Mouse (Mus musculus) T-helper 1 cell (primary cell): ENCODE results near the gene Maml2.

Source experiments
- in situ Hi-C: fragments of 300-600 bp; cut with MboI, MseI; formaldehyde crosslinking; loops from one replicate; pipeline ENCODE4 v1.15.1; 2025; ENCODE audit warnings: high pct_unique_total_duplicates

Gene Maml2

GRCm38 (mm10) chr9:13652389-13652877, 354.7 kb downstream of the Maml2 start:
- in situ Hi-C loops, result loop anchor here (5.0 to 10.0 kb wide), 2 partner anchors 118 to 330 kb away; no protein-coding TSS in a partner anchor

DNA sequence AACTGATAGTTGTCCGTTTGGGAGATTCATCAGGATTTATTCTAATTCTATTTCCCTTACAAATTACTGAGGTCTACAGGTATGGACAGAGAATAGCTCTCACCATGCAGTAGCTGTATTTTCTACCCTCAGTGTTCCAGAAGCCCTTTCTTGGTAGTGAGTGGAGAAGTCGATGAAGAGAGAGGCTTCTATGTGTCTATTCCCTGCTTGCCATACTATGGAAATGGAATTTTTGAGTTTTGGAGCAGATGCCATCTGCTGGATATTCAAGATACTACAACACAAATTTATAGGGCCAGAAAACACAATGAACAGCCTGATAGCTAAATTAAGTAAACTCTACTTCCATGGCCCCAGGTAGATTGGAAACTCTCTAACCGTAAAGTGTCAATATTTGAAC, 355.2 kb downstream of the Maml2 start:
- in situ Hi-C loops, result loop anchor here (5.0 to 10.0 kb wide), 2 partner anchors 118 to 331 kb away; no protein-coding TSS in a partner anchor

DNA sequence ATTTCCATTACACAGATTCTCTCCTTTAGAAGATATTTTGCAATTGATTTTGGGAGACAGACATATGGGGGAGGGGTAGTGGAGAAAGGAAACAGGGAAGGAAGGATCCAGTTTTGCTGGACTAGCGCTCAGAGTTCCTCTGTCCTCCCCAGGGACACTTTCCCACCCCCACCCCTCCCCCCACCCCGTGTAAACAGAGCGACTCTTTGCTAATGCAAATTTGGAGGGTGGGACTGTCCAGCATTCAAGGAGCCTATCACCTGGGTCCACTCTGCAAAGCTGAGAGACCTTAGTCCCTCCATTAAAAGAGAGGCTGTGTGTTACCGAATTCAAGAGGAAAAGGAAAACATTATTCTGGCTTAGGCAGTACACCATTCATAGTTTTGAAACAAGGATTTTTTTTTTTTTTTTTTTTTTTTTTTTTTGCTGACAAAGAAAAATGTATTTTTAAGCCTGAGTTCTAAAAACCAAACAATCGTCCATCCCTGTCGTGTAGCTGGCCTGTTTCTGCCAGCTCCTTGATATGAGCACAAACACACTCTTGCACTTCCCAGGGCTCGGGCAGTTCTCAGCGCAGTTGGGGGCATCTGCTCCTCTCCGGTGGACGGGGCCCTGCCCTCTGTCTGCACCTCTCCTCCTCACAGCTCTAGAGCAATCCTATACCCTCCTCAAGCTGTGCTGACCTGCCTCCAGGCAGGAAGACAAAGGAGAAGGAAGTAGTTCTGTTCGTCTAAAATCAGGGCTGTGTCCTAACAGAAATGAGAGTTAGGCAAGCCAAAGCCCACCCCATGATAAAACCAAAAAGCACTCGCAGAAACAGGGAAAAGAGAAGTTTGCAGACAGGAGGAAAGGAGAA, 364.2 kb downstream of the Maml2 start:
- in situ Hi-C loops, result loop anchor here (5.0 kb wide), 1 partner anchor 365 kb away; the partner anchor contains the start of gene Maml2

DNA sequence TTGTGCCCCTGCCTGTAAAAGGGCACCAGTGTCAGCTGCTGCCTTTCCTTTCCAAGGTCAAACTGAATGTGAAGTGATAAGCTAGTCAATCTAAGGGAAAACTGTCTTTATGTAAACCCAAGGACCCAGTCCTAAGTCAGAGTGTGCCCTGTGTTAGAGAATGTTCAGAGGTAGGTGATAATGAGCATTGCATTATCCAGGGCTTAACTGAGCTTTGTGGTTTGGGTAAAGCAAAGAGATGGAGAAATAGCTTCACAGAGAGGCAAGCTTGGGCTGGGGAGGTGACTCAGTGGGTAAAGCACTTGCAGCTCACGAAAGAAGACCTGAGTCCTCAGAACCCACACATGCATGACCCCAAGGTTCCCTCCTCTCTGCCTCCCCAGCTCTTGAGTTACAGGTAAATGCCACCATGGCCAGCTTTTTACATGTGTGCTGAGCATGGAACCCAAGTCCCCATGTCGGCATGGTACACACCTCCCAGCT, 367.8 kb downstream of the Maml2 start:
- in situ Hi-C loops, result no loop called here

DNA sequence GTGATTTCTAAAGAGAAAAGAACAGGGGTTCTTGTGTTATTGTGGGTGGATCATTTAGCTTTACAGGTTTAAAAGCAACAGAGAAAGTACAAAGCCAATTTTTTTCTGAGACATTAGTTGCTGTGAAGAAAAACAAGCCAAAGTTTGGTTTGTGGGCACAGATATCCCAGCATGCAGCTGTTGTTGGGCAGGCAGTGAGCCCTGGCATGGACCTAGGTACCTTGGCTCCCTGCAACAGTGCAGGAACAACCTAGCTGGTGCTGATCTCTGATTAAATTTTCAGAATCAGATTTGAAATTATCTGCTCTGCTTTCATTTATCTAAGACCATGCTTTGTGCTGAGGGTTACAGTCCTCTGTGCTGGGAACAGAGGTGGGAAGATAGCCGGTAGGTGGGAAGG, 370.2 kb downstream of the Maml2 start:
- in situ Hi-C loops, result no loop called here

DNA sequence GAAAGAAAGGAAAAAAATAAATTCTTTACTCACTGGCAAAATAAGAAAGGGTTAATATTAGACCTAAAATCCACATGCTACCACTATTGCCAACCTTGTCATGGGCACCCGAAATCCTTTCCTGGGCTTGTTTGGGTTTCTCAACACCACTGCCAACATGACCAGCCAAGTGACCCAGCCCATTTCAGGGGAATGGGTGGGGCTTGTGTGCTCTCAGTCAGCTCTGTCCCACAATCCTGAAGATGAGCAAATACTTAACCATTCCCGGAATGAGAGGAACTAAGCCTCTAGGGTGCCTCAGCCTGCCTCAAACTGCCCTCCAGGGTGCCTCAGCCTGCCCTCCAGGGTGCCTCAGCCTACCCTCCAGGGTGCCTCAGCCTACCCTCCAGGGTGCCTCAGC, 371.0 kb downstream of the Maml2 start:
- in situ Hi-C loops, result no loop called here

DNA sequence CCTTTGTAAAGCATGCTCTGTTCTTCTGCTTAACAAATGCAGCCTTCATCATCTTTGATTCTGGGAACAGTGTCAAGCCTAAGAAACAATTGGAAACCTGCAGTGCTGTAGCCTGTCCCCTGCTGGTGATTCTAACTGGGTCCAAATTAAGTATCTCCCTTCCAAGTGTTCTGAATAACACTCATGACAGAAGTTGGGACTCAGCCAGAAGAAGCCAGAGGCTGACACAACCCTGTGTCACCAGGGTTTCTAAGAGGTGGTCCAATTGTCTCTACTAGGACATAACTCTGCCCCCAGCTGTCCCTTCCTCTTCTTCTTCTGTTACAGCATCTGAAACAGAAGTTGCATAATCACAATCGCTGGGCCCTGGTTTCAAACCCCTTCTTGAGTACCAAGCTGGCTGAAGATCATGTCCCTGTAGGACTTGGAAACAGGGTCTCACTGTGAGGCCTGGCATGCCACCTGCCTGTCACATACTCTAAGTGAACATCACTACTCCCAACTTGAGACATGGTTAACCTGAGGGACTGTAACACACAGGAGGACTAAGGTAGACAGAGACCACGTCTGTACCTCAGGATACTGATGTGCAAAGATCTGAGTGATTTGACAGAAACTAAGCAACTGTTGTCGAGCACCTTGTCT, 373.5 kb downstream of the Maml2 start:
- in situ Hi-C loops, result no loop called here

DNA sequence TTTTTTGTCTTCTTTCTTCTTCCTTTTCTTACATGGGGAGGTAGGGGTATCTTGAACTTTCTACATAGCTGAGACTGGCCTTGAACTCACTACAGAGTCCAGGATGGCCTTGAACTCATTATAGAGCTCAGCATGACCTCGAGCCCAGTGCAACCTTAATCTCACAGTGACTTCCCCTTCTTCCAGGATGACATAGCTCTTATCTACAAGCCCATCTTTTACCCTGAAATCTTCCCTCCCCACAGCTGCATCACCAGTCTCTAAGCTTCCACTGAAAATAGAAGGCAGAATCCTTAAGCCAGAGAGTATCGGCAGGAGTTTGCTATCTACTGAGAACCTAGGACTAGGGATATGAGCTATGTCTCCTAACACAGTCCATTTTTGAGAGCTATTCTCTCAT, 375.5 kb downstream of the Maml2 start:
- in situ Hi-C loops, result no loop called here

GRCm38 (mm10) chr9:13678026-13678425, 380.3 kb downstream of the Maml2 start:
- in situ Hi-C loops, result no loop called here

- in situ Hi-C loops, result no loop called here
These were observed 381.9 kb downstream of the Maml2 start for GRCm38 (mm10) chr9:13679696-13680095.

- in situ Hi-C loops, result no loop called here
These were observed 383.4 kb downstream of the Maml2 start for GRCm38 (mm10) chr9:13681147-13681546.

- in situ Hi-C loops, result no loop called here
These were observed 383.9 kb downstream of the Maml2 start for GRCm38 (mm10) chr9:13681581-13682038.

GRCm38 (mm10) chr9:13684327-13684934, 386.7 kb downstream of the Maml2 start:
- in situ Hi-C loops, result no loop called here

DNA sequence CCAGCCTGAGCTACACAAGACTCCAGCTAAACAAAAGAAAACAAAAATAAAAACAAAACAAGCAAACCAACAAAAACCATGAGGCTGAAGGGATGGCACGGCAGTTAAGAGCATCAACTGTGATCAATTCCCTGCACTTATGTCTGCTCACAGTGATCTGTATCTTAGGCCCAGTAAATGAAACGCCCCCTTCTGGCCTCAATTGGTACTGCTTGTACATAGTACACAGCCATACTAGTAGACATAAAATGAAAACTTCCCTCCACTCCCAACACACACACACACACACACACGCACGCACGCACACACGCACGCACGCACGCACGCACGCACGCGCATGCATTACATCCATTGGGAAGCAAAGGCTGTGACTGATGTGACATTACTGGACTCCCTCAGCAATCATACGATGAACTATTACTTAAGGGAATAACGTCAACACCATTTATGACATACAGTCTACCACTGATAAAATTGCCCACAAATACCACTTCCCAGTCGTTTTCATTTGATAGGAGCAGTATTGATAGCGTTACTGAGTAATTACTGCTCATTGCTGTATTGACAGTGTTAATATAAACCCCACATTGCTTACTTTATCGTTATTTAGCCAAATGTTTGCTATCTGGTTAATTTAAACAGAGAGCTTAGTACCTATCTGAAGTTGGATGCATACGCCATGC, 389.4 kb downstream of the Maml2 start:
- in situ Hi-C loops, result no loop called here

DNA sequence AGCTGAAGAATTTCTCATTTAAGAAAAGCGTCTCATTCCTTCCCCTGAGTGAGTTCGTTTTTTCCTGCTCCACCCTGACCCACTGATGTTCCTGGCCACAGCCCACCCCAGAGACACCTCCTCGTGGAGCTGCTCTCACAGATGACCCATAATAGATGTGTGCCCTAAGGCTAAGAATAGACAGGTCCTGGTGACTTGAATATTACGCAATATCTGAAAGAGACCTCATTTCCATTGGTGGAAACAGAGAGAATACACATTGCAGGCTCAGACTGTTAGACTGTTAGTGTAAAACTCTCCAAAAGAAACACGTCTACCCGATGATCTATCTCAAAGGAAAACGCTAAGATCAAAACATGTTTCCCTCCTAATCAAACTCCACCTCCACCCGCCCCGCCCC, 391.2 kb downstream of the Maml2 start:
- in situ Hi-C loops, result no loop called here

- in situ Hi-C loops, result loop anchor here (10.0 kb wide), 1 partner anchor 366 kb away; no protein-coding TSS in a partner anchor
These were observed 392.6 kb downstream of the Maml2 start for GRCm38 (mm10) chr9:13690321-13690720.

- in situ Hi-C loops, result loop anchor here (10.0 kb wide), 1 partner anchor 369 kb away; no protein-coding TSS in a partner anchor
These were observed 396.0 kb downstream of the Maml2 start for GRCm38 (mm10) chr9:13693693-13694284.

DNA sequence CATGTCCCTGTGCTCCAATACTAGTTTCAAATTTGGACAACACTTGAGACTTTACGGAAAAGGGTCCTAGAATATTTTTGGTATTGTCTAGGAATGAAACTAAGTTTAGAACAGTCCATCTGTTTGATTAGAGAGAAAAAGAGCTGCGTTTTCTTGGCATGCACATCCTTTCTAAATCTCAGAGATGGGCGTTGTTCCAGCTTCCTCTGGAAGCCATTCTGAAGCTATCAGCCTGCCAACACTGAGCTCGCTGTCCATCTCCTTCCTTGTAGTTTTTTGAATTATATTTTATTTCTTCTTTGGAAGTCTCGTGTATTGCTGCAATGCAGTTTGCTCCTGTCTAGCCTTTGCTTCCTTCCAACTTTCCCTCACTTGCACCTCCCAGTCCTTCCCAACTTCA, 396.5 kb downstream of the Maml2 start:
- in situ Hi-C loops, result loop anchor here (10.0 kb wide), 1 partner anchor 369 kb away; no protein-coding TSS in a partner anchor

DNA sequence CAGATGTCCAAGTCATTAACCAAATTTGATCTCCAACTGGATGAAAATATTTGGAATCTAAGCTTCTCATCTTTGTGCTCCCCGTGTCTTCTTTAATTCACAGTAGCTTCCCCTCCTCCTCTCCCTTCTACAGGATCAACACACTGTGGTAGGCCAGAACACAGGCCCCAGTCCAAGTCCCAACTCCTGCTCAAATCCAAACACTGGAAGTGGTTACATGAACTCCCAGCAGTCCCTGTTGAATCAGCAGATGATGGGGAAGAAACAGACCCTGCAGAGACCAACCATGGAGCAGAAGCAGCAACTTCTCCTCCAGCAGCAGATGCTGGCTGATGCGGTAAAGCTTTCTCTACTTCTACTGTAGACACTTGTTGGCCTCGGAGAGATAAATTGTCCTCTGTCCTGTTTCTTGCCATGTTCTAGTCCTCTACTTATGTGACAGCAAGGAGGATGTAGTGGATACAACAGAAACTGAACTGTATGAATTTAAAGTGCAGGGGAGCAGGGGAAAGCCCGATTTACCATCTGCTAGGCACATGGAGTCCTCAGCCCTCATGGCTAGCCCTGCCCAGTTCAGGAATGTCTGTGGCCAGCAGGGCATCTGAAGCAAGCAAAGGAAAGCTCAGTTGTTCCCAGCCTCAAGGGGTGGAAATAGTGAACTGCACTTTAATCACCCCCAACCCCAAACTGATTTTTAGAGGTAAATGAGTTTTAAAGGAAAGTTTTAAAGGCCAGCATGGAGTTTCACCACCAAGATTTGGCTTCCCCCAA, 399.5 kb downstream of the Maml2 start:
- in situ Hi-C loops, result loop anchor here (10.0 kb wide), 1 partner anchor 372 kb away; no protein-coding TSS in a partner anchor

GRCm38 (mm10) chr9:13697869-13698268, 400.1 kb downstream of the Maml2 start:
- in situ Hi-C loops, result loop anchor here (10.0 kb wide), 1 partner anchor 373 kb away; no protein-coding TSS in a partner anchor
